In the genomic region with DNA sequence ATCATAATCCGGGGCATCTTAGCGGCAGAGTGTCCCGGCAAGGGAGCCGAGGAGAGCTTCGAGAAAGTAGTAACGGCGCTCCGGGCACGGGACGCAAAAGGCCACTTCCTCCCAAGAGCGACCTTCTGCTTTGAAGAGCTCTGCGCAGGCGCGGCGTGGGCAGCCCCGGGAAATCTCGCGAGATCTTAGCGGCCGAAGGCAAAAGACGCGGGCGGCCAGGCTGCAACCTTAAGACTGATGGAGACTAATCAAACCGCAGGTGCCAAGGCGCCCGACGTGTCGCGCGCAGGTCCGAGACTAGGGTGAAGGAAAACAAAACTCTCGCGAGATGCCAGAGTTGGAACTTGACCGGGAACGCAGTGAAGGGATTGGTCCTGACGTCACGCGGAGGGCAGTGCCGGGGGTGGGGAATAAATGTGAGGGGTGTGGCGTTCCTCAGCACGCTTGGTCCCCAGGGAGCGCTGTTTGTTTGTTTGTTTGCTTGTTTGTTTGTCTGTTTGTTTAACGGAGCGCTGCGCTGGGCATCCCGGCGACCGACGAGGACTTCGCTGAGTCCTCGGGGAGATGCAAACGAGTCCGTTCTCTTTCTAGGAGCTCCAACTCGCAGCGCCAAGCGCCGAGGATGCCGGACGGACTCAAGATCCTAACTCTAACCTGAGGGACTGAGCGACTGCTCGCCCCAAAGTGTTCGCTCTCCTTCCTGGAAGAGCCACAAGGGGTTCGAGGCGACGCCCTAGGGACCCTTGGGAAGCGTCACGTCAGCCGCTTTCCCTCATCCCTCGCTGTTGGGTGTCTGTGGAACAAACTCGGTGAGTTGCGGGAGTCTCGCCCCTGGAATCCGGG, we compare ENCODE assay signal across 7 mouse cellular contexts. TPM values are rescaled to one million over a fixed set of nuclear protein-coding genes. Genes with fewer than 3 reads are reported as not detected.
DNase-seq lines count a peak whose midpoint lies in the region; ATAC-seq lines count a peak whose summit lies in the region.

A gene (minus strand): TSS at position 319 of the 843 bp plus-strand sequence.

- peak; percentile 98 for DNase-seq in adrenal gland, postnatal 14 days
- peak; percentile 98 for DNase-seq in embryonic facial prominence, embryonic 11.5 days (ENCODE audit: low spot score)
- peak; percentile 99 for DNase-seq in kidney, adult 11 months
- DNase-seq in limb, embryonic 10.5 days (ENCODE audit: low spot score): peak; percentile 98
- peak; percentile 94 for DNase-seq in spleen, adult 12 weeks (ENCODE audit: low spot score)

- peak within 1 kb of the TSS; percentile 86 for H3K9ac ChIP-seq in embryonic facial prominence, embryonic 11.5 days (replicated peaks; ENCODE audit: low read length)
- H3K9ac ChIP-seq in midbrain, embryonic 13.5 days (replicated peaks): peak within 1 kb of the TSS; percentile 91

- WGBS in embryonic facial prominence, embryonic 11.5 days: under 1% methylated on average over 73 of the region's 73 CpGs
- under 1% methylated on average over 73 of the region's 73 CpGs for WGBS in limb, embryonic 10.5 days
- WGBS in midbrain, embryonic 13.5 days: under 1% methylated on average over 73 of the region's 73 CpGs

- H3K27me3 ChIP-seq in embryonic facial prominence, embryonic 11.5 days (ENCODE audit: control insufficient read depth, insufficient read depth, low read length): no peaks in the 10 kb centered on the region
- H3K27me3 ChIP-seq in limb, embryonic 10.5 days (ENCODE audit: low read depth, poor library complexity, severe bottlenecking): no peaks in the 10 kb centered on the region
- H3K27me3 ChIP-seq in midbrain, embryonic 13.5 days: no peaks in the 10 kb centered on the region

- H3K4me2 ChIP-seq in embryonic facial prominence, embryonic 11.5 days (ENCODE audit: low read depth, low read length): peak within 1 kb of the TSS; percentile 87
- H3K4me2 ChIP-seq in midbrain, embryonic 13.5 days (replicated peaks): peak within 1 kb of the TSS; percentile 94

- H3K4me1 ChIP-seq in embryonic facial prominence, embryonic 11.5 days (ENCODE audit: control insufficient read depth, insufficient read depth, low read length): peaks cover 4% of the 10 kb centered on the region
- peaks cover 20% of the 10 kb centered on the region for H3K4me1 ChIP-seq in limb, embryonic 10.5 days
- H3K4me1 ChIP-seq in midbrain, embryonic 13.5 days (replicated peaks): peaks cover 31% of the 10 kb centered on the region

- no peaks in the 10 kb centered on the region for H3K36me3 ChIP-seq in embryonic facial prominence, embryonic 11.5 days (replicated peaks; ENCODE audit: control insufficient read depth, insufficient read depth, low read depth, low read length)
- peaks cover 23% of the 10 kb centered on the region for H3K36me3 ChIP-seq in limb, embryonic 10.5 days
- H3K36me3 ChIP-seq in midbrain, embryonic 13.5 days: peaks cover 14% of the 10 kb centered on the region

- peak within 1 kb of the TSS; percentile 73 for H3K27ac ChIP-seq in embryonic facial prominence, embryonic 11.5 days (replicated peaks; ENCODE audit: low read depth, low read length)
- H3K27ac ChIP-seq in limb, embryonic 10.5 days: peak within 1 kb of the TSS; percentile 94
- peak within 1 kb of the TSS; percentile 92 for H3K27ac ChIP-seq in midbrain, embryonic 13.5 days

- H3K4me3 ChIP-seq in embryonic facial prominence, embryonic 11.5 days (ENCODE audit: low read depth, low read length): peak within 1 kb of the TSS; percentile 82
- H3K4me3 ChIP-seq in limb, embryonic 10.5 days: peak within 1 kb of the TSS; percentile 98
- H3K4me3 ChIP-seq in midbrain, embryonic 13.5 days (replicated peaks): peak within 1 kb of the TSS; percentile 86

- peak; percentile 95 for ATAC-seq in embryonic facial prominence, embryonic 11.5 days (replicated peaks; ENCODE audit: insufficient number of reproducible peaks, low FRiP score, low TSS enrichment, low read depth)
- peak; percentile 94 for ATAC-seq in granulocyte monocyte progenitor cell, adult 5-6 weeks (replicated peaks; ENCODE audit: poor library complexity, severe bottlenecking)
- peak; percentile 98 for ATAC-seq in midbrain, embryonic 13.5 days

- no peaks in the 10 kb centered on the region for H3K9me3 ChIP-seq in embryonic facial prominence, embryonic 11.5 days (replicated peaks; ENCODE audit: control insufficient read depth, low read length)
- no peaks in the 10 kb centered on the region for H3K9me3 ChIP-seq in limb, embryonic 10.5 days (replicated peaks)
- H3K9me3 ChIP-seq in midbrain, embryonic 13.5 days: no peaks in the 10 kb centered on the region

RNA-seq across cellular contexts. Expression of the gene that starts here (rescaled TPM):
- 44.3 and 44.8 TPM in 2 replicates for total RNA-seq in adrenal gland, postnatal 14 days (2021)
- polyA plus RNA-seq in embryonic facial prominence, embryonic 11.5 days (2014; fragmentation: Nextera tagmentation; extraction: Ambion mirVana): 88.6 and 97.6 TPM in 2 replicates
- total RNA-seq in granulocyte monocyte progenitor cell, adult 5-6 weeks (2014; fragmentation: Nextera tagmentation): 61.9 and 82.9 TPM in 2 replicates
- 118 and 137 TPM in 2 replicates for total RNA-seq in granulocyte monocyte progenitor cell, adult 5-6 weeks (2017)
- 68.3 and 68.9 TPM in 2 replicates for polyA plus RNA-seq in limb, embryonic 10.5 days (2016; fragmentation: Nextera tagmentation; extraction: Ambion mirVana)
- polyA plus RNA-seq in midbrain, embryonic 13.5 days (2015; fragmentation: Nextera tagmentation; extraction: Ambion mirVana): 70.8 and 74.8 TPM in 2 replicates

Comparison
In these comparisons a context has a peak if more than half of its experiments do, and no peak if none do; other contexts are left out.
1. Peak in every context shown above with its lines: DNase-seq, ATAC-seq, H3K4me3 ChIP-seq and H3K27ac ChIP-seq.